8 mouse cellular contexts compared by ENCODE assay signal in the genomic region with DNA sequence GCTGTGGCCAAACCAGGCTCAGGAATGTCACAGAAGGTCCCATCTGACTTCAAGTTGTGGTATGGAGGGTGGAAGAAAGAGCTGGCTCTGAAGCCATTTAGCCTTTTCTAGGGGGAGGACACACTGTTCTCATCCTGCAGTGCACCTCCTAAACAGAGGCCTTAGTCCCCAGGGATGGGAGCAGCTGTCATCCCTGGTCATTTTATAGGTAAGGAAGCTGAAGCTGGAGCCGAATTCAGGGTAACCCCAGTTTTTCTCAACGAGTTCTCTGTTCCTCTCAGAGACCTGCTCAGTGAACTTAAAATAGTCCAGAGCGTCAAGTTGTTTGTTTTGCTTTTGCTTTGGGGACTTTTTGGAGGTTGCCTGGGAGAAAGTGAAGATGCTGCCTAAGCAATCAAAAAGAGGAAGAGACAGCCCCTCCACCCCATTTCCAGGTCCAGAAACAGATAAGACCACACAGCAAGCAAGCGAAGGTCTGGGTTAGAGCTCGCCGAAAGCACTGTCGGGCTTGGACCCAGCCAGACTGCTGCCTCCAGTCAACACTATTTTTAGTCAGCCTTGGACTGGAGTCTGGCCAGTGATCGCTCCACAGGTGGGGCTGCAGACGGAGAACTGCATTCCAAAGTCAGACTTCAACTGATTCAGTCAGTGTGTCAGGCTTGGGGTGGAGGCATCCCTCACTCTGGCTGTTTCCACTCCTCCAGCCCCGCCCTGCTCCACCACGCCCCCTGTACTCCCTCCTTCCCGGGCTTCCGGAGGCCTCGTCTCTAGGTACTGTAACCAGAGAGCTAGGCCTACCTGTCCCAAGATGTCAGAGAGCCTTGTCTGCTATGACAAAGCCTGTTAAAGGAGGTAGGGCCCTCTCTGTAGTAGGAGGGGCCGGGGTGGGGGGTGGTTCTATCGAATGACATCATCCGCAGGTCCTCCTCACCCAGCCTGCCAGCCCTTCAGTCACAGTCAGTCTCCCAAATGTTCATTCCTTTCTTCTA. TPM values are rescaled to one million over a fixed set of nuclear protein-coding genes. Genes with fewer than 3 reads are reported as not detected.
DNase-seq lines count a peak whose midpoint lies in the region; ATAC-seq and TF ChIP-seq lines count a peak whose summit lies in the region.

No protein-coding gene starts in this region.

- H3K36me3 ChIP-seq in hindbrain, embryonic 11.5 days (ENCODE audit: control insufficient read depth, insufficient read depth, low read length): no peaks in the 10 kb centered on the region
- H3K36me3 ChIP-seq in hindbrain, postnatal 0 days (ENCODE audit: insufficient read depth, low read length): no peaks in the 10 kb centered on the region
- no peaks in the 10 kb centered on the region for H3K36me3 ChIP-seq in embryonic facial prominence, embryonic 15.5 days
- H3K36me3 ChIP-seq in neural tube, embryonic 12.5 days: no peaks in the 10 kb centered on the region

- H3K4me3 ChIP-seq in hindbrain, embryonic 11.5 days (ENCODE audit: low read depth, low read length): no peak overlapping the region
- H3K4me3 ChIP-seq in hindbrain, postnatal 0 days (ENCODE audit: low read length): no peak overlapping the region
- peak overlapping the region; percentile 10 for H3K4me3 ChIP-seq in embryonic facial prominence, embryonic 15.5 days (replicated peaks)
- no peak overlapping the region for H3K4me3 ChIP-seq in neural tube, embryonic 12.5 days

- no peaks in the 10 kb centered on the region for H3K4me1 ChIP-seq in hindbrain, embryonic 11.5 days (replicated peaks; ENCODE audit: control insufficient read depth, insufficient read depth, low read length)
- no peaks in the 10 kb centered on the region for H3K4me1 ChIP-seq in hindbrain, postnatal 0 days (ENCODE audit: insufficient read depth, low read length)
- peaks cover 36% of the 10 kb centered on the region for H3K4me1 ChIP-seq in embryonic facial prominence, embryonic 15.5 days
- H3K4me1 ChIP-seq in neural tube, embryonic 12.5 days: peaks cover 12% of the 10 kb centered on the region; the same call in 1 of the 2 replicates

- no peak for TF ChIP-seq CTCF in hindbrain, postnatal 0 days (IDR thresholded peaks at IDR 0.05; ENCODE audit: low read depth)

- intact Hi-C loops in heart, postnatal 25 days (cut with DNase I): no loop called here

- no peak overlapping the region for H3K9ac ChIP-seq in hindbrain, embryonic 11.5 days (ENCODE audit: low read depth, low read length)
- no peak overlapping the region for H3K9ac ChIP-seq in hindbrain, postnatal 0 days (replicated peaks; ENCODE audit: low read length)
- H3K9ac ChIP-seq in embryonic facial prominence, embryonic 15.5 days: no peak overlapping the region
- H3K9ac ChIP-seq in neural tube, embryonic 12.5 days: no peak overlapping the region

- no peak overlapping the region for H3K27ac ChIP-seq in hindbrain, embryonic 11.5 days (ENCODE audit: low read depth, low read length)
- no peak overlapping the region for H3K27ac ChIP-seq in hindbrain, postnatal 0 days
- H3K27ac ChIP-seq in embryonic facial prominence, embryonic 15.5 days (replicated peaks): peak overlapping the region; percentile 85
- no peak overlapping the region for H3K27ac ChIP-seq in neural tube, embryonic 12.5 days

- WGBS in hindbrain, embryonic 11.5 days: 29% methylated on average over 17 of the region's 17 CpGs
- 29% methylated on average over 17 of the region's 17 CpGs for WGBS in hindbrain, postnatal 0 days
- WGBS in embryonic facial prominence, embryonic 15.5 days: 13% methylated on average over 17 of the region's 17 CpGs
- 29% methylated on average over 17 of the region's 17 CpGs for WGBS in neural tube, embryonic 12.5 days

- peak; percentile 40 for DNase-seq in hindbrain, embryonic 11.5 days (ENCODE audit: low spot score)
- no peak for DNase-seq in hindbrain, postnatal 0 days (ENCODE audit: low spot score)
- DNase-seq in adrenal gland, adult 2 months: peak; percentile 86
- DNase-seq in heart, postnatal 25 days (ENCODE audit: low spot score): peak; percentile 39
- peak; percentile 75 for DNase-seq in liver
- peak; percentile 65 for DNase-seq in thymus, postnatal 25 days

- no peak overlapping the region for H3K4me2 ChIP-seq in hindbrain, embryonic 11.5 days (replicated peaks; ENCODE audit: low read depth, low read length)
- H3K4me2 ChIP-seq in hindbrain, postnatal 0 days (ENCODE audit: low read depth, low read length): no peak overlapping the region
- H3K4me2 ChIP-seq in embryonic facial prominence, embryonic 15.5 days (replicated peaks): peak overlapping the region; percentile 36
- peak overlapping the region; percentile 22; the same call in 1 of the 2 replicates for H3K4me2 ChIP-seq in neural tube, embryonic 12.5 days (replicated peaks)

- H3K27me3 ChIP-seq in hindbrain, embryonic 11.5 days (ENCODE audit: control insufficient read depth, insufficient read depth, low read length): peaks cover 2% of the 10 kb centered on the region; the same call in 1 of the 2 replicates
- H3K27me3 ChIP-seq in hindbrain, postnatal 0 days (ENCODE audit: insufficient read depth, low read length): no peaks in the 10 kb centered on the region
- no peaks in the 10 kb centered on the region for H3K27me3 ChIP-seq in embryonic facial prominence, embryonic 15.5 days
- no peaks in the 10 kb centered on the region for H3K27me3 ChIP-seq in neural tube, embryonic 12.5 days (replicated peaks)

- H3K9me3 ChIP-seq in hindbrain, embryonic 11.5 days (ENCODE audit: control insufficient read depth, low read length): no peaks in the 10 kb centered on the region
- H3K9me3 ChIP-seq in hindbrain, postnatal 0 days (ENCODE audit: low read length): no peaks in the 10 kb centered on the region
- no peaks in the 10 kb centered on the region for H3K9me3 ChIP-seq in embryonic facial prominence, embryonic 15.5 days (replicated peaks)
- no peaks in the 10 kb centered on the region for H3K9me3 ChIP-seq in neural tube, embryonic 12.5 days

- ATAC-seq in hindbrain, embryonic 11.5 days (ENCODE audit: low FRiP score): no peak
- no peak for ATAC-seq in hindbrain, postnatal 0 days
- peak; percentile 88 for ATAC-seq in embryonic facial prominence, embryonic 15.5 days (ENCODE audit: insufficient number of reproducible peaks, low FRiP score, low TSS enrichment, low read depth)
- ATAC-seq in neural tube, embryonic 12.5 days (ENCODE audit: low FRiP score, low read depth): no peak

RNA-seq across cellular contexts. Expression of gene Rnf19b, which starts 24.8 kb away (rescaled TPM):
- 10.7 and 11.1 TPM in 2 replicates for polyA plus RNA-seq in hindbrain, embryonic 11.5 days (2014; fragmentation: Nextera tagmentation; extraction: Ambion mirVana)
- total RNA-seq in hindbrain, postnatal 0 days (2014; rRNA removed): 141 and 156 TPM in 2 replicates
- 29.9 and 31.8 TPM in 2 replicates for polyA plus RNA-seq in hindbrain, postnatal 0 days (2015; fragmentation: Nextera tagmentation; extraction: Ambion mirVana)
- 10 to 100 TPM; 33.4 to 39.6 TPM for total RNA-seq in adrenal gland, adult 2 months (2021)
- polyA plus RNA-seq in adrenal gland, adult 2 months (2012; rRNA removed): 69.1 and 74.7 TPM in 2 replicates
- 10.7 and 11.0 TPM in 2 replicates for polyA plus RNA-seq in embryonic facial prominence, embryonic 15.5 days (2015; fragmentation: Nextera tagmentation; extraction: Ambion mirVana)
- 10 to 100 TPM; 21.8 to 21.9 TPM for total RNA-seq in heart, postnatal 25 days (2021)
- 17.2 and 17.3 TPM in 2 replicates for polyA plus RNA-seq in neural tube, embryonic 12.5 days (2016; fragmentation: Nextera tagmentation; extraction: Ambion mirVana)

RNA-seq across cellular contexts. Expression of gene Ak2, which starts 41.5 kb away (rescaled TPM):
- 119 and 128 TPM in 2 replicates for polyA plus RNA-seq in hindbrain, embryonic 11.5 days (2014; fragmentation: Nextera tagmentation; extraction: Ambion mirVana)
- 24.9 and 32.3 TPM in 2 replicates for total RNA-seq in hindbrain, postnatal 0 days (2014; rRNA removed)
- polyA plus RNA-seq in hindbrain, postnatal 0 days (2015; fragmentation: Nextera tagmentation; extraction: Ambion mirVana): 78.5 and 82.9 TPM in 2 replicates
- total RNA-seq in adrenal gland, adult 2 months (2021): 100 to 1,000 TPM; 111 to 154 TPM
- polyA plus RNA-seq in adrenal gland, adult 2 months (2012; rRNA removed): 42.0 and 51.8 TPM in 2 replicates
- polyA plus RNA-seq in embryonic facial prominence, embryonic 15.5 days (2015; fragmentation: Nextera tagmentation; extraction: Ambion mirVana): 196 and 203 TPM in 2 replicates
- 10 to 100 TPM; 72.9 to 73.9 TPM for total RNA-seq in heart, postnatal 25 days (2021)
- polyA plus RNA-seq in neural tube, embryonic 12.5 days (2016; fragmentation: Nextera tagmentation; extraction: Ambion mirVana): 124 and 127 TPM in 2 replicates

Comparison
In these comparisons a context has a peak if more than half of its experiments do, and no peak if none do; other contexts are left out.
1. H3K4me2 ChIP-seq: peak in embryonic facial prominence, embryonic 15.5 days (single experiment) and neural tube, embryonic 12.5 days (single experiment); none in hindbrain, embryonic 11.5 days (single experiment) and hindbrain, postnatal 0 days (single experiment).